Mouse (Mus musculus): ENCODE data around the gene Epdr1.

The Epdr1 gene

DNA sequence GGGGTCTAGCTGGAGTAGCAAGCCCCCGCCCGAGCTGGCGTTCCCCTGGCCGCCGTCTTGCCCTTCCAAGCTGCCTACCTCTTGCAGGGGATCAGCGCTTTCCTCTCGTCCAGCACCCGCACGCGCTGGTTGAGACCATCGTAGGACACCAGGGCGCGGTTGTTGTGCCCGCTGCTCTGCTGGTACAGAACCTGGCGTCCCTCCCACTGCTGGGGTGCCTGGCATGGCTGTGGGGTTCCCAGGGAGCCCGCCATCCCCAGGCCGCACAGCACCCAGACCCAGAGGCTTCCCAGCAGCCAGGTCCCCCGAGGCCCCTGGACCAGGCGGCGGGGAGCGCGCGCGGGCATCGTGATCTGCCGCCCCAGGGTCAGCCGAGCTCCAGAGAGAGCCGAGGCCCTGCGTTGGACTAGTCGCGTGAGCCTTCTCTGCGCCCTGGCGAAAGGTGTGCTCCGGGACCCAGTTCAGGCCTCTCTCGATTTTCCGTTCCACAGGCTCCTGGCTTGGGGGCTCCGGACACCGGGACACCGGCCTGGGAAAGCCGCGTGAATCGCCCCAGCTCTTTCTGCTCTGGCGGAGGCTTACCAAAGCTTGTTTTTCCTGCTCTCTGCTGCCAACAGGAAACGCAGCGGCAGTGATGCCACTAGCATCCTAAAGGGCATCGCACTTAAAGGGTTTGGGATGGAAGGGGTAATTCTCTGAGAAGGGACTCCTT lies at the start of gene Epdr1:
Gene Epdr1 (minus strand): TSS at position 712 of the 712 bp plus-strand sequence.
- peak; percentile 82 to 83 for DNase-seq

DNA sequence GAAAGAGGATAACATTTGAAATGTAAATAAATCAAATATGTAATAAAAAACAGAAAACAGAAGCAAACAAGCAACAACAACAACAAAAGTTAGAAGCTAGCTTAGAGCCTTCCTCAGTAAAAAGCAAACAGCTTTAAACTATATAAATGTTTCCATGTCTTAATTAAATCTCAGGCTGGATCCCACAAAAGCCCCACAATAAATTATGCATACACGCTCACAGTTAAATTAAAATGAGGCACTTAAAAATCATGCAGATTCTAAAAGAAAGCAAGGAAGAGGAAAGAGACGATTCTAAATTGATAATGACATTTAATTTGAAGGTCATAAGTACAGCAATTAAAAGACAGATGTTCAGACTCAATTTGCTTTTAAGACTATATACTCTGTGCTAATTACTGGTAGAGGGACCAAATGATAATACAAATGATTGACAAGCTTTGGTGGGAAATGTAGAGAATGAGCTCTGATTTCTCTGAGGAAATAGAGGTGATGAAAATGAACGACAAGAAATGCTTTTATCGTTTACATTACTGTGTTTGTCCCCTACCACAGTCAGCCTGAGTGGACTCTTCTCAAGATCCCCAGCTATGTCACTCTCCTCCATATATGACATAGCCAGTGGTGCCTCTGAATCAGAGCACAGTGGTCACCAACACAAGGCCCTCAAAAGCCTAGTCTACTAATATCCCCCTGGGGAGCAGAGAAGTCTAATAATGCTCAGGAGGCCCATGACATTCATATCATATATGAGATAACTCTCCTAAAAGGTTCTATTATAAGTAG lies 48.8 kb upstream of the Epdr1 start:
- no peak for DNase-seq

DNA sequence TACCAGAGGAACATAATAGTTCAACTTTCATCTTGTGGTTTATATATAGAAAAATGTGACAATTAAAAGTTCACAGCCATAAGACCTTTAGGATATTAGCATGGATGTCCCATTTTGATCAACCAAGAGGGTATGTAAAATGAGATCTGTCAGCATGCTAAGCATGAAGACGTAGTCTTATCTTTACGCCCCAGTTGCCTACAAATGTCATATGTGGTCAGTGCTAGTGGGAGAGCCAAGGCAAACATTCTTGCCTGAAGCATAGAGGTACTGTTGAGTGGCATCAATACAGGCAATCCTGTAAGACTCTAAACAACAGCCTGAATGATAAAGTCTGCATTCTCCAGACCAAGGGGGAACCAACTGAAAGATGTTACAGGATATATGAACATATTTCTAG lies 32.7 kb upstream of the Epdr1 start:
- no peak for DNase-seq

DNA sequence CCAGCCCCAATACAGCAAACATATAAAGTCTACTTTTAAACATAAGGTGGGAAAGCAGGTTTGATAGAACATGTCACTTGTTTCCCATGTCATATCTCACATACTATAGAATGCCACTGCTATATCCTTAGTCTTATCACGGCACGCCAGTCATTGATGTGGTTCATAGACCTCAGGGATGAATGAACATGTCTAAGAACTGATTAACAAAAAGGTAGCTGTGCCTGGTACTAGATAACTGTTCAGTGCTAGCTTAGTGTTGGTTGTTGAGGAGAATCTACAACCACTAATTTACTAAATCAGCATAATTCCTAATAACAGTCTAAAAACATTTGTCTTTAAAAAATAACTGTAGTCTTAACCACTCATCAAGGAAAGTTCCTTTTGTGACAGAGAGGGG lies 30.1 kb upstream of the Epdr1 start:
- no peak for DNase-seq

DNA sequence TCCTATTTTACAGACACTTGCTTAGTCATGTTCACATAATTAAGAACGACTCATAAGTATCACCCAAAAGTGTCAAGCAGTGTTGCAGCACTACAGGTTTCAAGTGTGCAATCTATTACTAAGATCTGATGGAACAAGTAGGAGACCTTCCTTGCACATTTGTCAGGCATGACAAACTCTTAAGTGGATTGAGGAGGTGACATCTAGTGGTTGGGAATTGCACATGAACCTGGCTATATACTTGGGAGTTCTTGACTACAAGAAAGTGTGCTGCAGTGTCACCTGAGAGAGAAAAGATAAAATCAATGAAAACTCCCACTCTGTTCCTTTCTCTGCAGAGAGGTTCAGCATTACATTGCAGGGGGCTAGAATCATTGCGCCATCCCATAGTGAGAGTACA lies 24.5 kb upstream of the Epdr1 start:
- no peak for DNase-seq

DNA sequence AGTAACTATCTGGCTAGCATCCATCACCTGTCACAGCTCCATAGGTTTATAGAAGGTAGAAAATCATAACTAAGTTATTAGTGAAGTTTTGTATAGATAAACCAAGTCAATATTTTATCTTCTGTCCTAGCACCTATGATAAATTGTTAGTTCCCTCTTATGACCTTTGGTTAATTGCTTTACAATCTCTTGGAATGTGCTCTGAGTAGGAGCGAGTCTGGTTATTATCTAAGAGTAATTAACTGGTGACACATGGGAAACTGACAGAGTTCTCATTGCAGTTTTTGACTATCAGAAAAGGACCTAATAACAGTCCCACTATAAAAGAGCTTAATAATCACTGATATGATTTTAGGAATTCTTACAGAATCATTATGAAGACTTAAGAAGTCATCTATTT lies 23.8 kb upstream of the Epdr1 start:
- no peak for DNase-seq

DNA sequence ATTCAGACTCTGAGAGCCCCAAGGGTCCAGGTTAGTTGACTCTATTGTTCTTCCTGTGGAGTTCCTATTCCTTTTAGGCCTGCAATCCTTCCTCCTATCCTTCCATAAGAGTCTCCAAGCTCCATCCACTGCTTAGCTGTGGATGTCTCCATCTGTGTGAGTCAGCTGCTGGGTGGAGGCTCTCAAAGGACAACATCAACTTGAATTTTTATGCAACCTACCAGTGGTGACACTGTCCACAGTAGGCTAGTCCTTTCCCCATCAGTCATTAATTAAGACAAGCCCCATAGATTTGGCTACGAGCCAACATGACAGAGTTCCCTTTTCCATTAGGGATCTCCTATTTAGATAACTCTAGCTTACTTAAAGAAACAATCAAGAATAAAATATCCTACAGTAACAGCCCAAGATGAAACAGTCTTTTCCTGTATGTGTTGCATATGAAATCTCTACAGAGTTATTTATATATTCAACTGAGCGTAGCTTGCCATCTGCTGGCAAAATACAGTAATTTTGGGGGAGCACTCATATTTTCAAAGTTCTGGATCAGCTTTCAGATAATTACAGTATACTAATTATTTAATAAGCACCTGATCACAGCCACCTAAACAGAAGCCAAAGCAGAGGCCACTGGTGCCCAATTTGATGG lies 20.6 kb upstream of the Epdr1 start:
- DNase-seq, result no peak

DNA sequence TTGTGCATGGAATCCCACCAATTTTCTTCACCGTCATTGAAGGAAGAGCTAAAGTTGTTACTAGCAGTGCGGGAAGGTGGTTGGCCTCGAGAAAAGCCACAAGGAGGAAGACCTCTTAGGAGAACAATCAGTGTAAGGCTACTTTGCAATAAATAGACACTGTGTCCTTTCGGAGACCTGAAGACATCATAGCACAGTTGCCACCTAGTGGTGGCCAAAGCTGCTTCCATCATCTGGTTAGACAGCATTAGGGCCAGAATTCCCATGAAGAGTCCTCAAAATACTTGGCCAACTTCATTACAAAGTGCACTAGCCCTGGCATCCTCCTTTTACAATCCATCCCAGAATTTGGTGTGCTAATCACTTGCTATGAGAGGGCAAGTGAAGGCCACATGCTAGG lies 16.4 kb upstream of the Epdr1 start:
- peak; percentile 34 to 40 for DNase-seq

DNA sequence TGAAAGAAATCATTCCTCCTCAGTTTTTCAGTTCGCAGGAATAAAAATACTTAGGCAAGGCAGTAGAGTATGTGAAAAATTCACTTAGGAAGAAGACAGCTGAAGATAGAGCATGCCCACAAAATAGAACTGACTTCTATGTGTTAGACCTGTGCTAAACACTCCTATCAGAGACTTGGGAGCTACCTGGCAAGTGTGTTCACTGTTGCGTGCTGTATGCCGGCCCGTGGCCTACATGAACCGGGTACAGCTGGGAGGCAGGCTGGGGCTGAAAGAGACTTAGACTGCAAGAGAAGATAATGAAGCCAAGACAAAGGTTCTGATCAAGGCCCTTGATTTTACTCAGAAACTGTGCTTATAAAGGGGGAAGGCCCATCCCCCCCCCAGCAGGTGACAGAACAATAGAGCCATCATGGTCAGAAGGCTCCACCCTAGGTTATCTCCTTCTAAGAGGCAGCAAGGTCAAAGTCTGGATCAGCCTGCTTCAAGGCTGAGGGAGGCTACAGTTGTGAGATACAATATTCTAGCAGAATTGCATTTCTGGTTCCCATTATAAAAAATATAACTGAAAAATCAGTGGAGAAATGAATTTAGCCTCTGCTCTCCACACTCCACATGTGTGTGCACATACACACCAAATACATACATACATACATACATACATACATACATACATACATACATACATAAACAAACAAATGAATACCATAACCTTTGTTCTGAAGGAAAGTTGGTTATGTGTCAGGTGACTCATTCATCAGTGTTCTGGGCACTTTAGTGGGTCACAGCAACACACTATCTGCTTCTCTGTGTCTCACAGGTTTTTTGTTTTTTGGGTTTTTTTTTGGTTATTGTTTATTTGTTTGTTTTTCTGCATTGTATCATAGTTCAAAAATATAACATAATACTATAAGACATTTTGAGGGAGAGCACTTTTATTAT lies 11.3 kb upstream of the Epdr1 start:
- no peak for DNase-seq

DNA sequence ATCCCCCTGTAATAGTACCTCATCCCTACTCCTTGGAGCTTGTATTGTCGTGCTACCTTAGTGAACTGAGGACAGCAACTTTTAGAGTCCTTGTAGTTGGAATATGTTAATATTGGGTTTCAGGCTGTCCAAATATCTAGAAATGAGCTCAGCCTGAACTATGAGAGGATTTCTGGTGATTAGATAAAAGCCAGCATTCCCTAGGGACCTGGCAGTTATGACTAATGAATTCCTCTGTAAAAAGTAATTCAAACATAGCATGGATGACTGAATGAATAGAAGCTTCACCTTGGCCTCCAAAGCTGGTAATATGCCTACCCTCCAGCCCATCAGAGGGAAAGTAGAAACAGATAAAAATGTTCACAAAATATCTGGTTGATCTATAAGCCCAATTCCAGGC lies 6.7 kb upstream of the Epdr1 start:
- DNase-seq, result no peak

DNA sequence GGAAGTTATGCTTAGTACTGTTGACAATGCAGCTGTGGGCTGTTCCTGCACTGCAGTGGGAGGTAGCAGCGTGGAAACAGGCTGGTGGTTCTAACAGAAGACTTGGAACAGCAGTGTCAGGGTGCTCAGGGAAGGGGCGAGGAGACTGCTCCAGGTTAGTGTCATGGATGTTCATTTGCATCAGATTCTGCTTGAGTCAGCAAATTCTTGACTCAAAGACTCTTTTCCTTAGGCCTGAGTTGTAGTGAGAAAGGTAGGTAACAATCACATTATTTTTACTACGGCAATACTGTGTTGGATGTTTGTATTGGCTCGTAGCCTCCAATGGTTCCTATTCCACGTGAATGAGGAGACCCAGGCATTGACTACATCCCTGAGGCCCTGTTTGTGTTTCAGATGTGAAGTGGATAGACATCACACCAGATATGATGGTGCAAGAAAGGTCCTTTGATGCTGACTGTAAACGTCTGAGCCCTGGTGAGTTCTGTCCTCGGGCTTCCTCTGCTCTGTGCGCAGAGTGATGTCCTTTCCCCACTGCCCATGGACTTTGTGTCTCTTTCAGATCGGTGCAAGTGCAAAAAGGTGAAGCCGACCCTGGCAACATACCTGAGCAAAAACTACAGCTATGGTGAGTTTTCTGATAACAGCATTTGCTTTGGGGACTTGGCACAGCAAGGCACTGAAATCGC lies 5.0 kb upstream of the Epdr1 start:
- no peak for DNase-seq

DNA sequence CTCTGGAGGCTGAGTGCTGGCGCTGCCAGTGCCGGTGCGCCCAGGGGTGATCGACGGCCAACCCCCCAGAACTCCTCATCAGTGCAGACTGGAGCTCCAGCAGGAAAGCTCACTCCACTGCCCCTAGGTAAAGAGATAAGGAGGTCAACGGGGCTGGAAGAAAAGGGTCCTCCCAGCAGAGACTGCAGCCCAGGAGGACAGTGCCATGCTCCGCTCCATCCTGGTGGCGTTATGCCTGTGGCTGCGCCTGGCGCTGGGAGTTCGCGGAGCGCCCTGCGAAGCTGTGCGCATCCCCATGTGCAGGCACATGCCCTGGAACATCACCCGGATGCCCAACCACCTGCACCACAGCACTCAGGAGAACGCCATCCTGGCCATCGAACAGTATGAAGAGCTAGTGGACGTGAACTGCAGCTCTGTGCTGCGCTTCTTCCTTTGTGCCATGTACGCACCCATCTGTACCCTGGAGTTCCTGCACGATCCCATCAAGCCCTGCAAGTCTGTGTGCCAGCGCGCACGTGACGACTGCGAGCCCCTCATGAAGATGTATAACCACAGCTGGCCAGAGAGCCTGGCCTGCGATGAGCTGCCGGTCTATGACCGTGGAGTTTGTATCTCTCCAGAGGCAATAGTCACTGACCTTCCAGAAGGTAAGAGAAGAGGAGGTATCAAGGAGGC lies 3.6 kb upstream of the Epdr1 start:
- DNase-seq, result peak; percentile 33 to 40

DNA sequence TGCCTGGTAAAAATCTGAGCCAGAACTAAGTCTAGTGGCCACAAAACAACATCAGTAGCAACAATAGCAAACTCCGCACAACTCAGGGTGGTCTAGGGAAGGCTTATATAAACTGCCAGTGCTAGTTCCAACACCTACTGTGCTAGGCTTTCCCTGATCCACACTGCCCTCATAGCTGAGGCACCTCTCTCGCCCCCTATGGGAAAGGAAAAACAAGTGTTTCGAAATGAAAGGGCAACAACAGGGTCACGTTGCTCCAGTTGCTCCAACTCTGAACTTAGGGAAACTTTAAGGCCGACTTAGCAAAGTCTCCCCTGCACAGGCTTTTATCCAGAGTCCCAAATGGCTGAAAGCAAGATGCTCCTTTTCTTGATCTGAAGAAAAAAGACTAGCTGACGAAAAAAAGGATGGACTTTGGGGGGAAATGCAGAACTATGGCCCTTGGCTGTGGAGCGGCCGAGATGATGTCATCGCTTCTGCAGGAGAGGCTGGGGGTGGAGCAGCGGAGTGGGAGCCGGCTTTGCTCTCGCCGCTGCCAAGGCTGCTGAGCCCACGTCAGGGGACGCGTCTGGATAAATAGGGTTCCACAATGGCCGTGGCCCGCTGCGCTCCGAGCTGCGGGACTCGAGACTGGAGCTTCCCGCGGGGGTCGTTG lies 3.0 kb upstream of the Epdr1 start, which contains the start of gene Sfrp4:
Gene Sfrp4 (plus strand): TSS at position 532 of the 655 bp plus-strand sequence.
- peak in 1 of 2 experiments; percentile 53 for DNase-seq

DNA sequence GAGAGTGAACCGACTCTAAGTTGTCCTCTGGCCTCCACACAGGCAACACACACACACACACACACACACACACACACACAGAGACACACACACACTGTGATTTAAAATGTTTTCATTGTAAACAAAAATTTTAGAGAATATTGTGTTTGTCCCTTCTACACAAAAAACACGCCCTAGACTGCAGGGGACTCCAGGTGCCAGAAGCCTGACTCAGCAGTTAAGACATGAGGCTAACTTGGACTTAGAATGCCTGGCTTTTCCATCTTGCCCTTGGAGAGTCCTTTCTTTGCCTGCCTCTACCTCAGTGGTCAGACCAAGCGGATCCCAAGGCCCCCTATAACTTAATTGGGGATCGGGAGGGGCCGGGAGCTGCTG lies 899 bp downstream of the Epdr1 start:
- no peak for DNase-seq

DNA sequence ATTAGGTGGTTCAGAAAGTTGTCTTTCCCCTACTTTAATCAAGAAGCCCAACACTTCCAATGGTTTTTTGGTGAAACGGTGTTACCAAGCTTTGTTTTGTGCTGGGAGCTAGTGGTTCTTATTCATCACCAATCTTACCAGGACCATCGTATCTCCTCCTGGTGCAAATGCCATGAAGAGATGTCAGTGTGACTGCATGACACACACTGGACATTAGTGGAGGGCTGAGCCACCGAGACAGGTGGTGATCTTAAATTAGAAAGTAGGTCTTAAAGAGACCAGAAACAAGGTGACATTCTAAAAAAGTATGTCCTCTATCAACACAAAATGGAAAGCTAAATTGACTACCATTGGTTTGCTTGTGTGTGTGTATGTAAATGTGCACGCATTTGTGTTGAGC lies 1.6 kb downstream of the Epdr1 start:
- DNase-seq, result peak; percentile 31 to 54

DNA sequence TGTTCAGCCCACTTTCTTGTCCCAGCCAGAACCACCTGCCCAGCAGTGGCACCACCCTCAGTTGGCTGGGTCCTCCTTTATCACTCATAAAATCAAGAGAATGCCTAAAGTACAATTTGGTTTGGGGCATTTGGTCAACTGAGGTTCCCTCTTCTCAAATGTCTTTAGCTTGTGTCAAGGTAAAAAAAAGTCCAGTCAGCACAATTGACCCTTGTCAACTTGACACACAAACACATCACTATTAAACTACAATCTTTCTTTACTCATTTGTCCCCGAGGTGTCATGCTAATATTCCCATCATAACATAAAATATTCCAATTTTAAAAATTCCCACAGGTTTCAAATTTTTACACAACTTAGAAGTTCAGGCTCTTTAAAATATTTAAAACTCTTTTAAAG lies 5.4 kb downstream of the Epdr1 start:
- DNase-seq, result no peak

DNA sequence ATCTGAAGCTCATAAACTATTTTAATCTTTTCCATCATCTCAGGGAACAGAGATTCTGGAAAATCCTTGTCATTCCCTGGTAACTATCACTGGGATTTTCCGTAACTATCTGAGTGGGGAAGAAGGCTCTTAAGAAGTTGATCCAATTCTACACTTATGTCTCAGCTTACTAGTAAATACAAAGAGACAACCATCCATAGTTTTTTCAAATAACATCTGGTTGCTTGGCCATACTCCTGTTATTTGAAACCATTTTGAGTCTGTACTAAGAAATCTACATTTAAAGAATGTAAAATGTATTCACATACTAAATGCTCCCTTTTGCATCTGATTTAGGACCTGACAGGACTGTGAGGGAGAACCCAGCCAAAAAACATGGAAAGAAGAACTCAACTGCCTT lies 6.3 kb downstream of the Epdr1 start:
- DNase-seq, result no peak

DNA sequence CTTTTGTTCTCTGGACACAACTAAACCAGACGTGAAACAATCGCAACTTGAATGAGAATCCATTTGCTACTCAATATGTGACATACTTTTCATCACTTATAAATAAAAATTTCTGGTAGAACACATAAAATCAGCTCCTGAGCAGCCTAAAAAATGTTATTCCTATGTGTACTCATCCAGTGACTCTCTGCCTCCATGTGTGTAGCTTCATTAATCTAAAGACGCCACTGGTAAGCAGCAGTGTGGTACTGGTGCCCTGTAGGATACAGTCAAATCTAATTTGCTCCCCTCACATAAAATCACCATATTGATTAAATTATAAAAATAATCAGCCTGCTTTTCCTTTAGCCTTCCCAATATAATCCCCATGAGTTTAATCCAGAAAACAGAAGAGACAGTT lies 6.8 kb downstream of the Epdr1 start:
- DNase-seq, result no peak

DNA sequence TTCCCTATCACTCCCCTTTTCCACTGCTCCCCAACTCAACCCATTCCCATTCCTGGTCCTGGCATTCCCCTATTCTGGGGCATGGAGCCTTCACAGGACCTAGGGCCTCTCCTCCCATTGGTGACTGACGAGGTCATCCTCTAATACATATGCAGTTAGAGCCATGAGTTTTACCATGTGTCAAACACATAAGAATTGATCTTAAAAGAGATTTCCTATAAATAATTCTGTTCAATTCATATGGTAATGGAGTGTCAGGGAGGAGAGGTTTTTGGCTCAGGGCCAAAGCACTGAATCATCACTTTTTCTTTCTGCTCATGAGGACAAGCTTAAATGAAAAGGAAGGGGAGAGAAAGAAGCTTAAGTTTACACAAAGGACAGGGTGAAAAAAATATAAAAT lies 7.4 kb downstream of the Epdr1 start:
- DNase-seq, result peak; percentile 27 to 37

DNA sequence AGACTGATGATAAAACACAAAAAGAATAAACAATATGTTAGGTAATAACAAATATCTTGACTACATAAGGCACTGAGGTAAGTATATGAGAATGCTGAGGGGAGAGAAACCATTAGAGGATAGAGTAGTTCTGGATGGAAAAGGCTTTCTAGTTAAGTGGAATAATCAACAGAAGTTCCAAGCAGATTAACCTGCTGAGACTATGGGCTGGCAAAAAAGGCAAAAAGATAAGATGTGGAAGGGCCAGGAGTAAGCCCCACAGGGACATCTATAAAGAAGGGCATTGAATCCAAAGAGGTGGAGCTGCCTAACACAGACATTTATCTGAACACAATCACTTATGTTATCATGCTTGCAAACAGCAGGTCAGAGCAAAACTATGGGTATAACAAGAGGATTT lies 11.6 kb downstream of the Epdr1 start:
- no peak for DNase-seq

DNA sequence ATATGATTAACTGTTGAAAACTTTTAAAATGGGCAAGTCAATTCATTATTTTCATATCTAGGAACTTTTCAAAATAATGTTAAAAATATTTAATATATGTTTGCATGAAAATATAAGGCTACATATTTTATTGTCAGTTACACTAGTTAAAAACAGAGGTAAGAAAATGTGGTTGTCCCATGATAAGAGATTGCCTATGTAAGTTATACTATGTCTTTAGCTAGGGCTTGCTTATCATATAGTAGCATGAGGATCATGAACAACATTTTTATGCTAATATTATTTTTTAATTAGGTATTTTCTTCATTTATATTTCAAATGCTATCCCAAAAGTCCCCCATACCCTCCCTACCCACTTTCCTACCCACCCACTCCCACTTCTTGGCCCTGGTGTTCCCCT lies 14.8 kb downstream of the Epdr1 start:
- DNase-seq, result no peak

Data from cerebellum, postnatal 36 days (tissue).